Mouse (Mus musculus) frontal cortex, postnatal 14 days (tissue): Measurements from ENCODE around the gene Tnfsf13.
"Not testable (repeated sequence)": the region's sequence is repeated elsewhere in the genome, so short reads cannot be mapped to it uniquely, and the experiment has no call there.

Experiments
- DNase-seq, 2 experiments: peaks; one replicate each; pipeline ENCODE4 v3.0.0; 2022; ENCODE audit warnings: low spot score in 2 of 2

Tnfsf13 gene

DNA sequence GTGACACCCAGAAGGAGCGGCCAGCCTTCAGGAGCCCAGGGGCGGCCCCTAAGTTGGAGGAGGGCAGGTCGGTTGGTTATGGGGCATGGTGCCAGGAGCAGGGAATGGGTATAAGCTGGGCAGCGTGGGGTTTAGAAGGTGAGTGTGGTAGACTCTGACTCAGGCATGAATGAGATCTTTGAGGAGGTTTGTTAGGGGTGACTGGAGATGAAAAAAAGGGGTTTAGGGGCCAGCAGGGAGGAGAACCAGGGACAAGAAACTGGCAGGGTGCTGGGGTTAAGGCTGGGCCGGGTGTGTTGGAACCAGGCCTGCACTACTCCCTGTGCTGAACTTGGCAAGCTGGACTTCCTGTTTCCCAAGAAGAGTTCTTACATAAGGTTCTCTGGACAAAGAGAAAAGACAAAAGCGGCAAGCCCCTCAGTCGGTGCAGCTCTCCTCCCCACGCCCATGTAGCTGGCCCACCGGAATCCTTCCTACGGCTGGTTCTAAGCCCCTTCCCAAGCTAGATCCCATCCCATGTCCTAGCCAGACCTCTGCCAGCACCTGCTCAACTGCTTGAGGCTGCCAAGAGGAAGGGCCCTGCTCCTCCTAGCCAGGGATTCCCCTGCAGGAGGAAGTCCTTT is at the start of gene Tnfsf13:
Tnfsf13 (minus strand) TSS at position 259 of the 623 bp plus-strand sequence.
- no peak for DNase-seq

DNA sequence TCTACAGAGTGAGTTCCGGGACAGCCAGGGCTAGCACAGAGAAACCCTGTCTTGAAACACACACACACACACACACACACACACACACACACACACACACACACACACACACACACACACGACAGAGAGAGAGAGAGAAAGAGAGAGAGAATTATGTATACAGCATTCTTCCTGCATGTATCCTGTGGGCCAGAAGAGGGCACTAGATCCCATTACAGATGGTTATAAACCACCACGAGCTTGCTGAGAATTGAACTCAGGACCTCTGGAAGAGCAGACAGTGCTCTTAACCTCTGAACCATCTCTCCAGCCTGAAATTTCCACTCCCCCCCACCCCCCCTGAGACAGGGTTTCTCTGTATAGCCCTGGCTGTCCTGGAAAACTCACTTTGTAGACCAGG is 45.8 kb upstream of the Tnfsf13 start:
- not testable (repeated sequence) for DNase-seq

DNA sequence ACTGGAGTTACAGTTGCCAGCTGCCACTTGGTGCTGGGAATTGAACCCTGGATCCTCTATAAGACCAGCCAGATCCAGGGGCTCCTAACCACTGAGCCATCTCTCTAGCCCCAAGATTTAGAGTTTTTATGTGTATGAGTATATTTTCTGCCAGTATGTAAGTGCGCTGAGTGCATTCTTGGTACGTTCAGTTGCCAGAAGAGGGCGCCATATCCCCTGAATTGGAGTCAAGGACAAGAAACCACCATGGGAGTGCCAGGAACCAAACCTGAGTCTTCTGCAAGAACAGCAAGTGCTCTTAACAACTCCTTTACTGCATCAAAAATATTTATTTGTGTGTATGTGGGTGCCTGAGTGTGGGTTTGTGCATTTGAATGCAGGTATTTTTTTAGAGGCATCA is 43.5 kb upstream of the Tnfsf13 start:
- no peak for DNase-seq

DNA sequence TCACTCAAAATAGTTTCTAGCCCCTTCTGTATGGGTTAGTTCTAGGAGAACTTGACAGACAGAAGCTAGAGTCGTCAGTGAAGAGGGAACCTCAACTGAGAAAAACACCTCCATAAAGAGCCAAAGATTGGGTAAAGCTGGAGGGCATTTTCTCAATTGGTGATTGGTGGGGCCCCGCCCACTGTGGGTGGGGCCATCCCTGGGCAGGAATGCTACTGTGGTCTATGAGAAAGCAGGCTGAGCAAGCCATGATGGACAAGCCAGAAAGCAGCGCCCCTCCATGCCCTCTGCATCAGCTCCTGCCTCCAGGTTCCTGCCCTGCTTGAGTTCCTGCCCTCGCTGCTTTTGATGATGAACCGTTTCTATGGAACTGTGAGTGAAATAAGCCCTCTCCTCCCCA is 40.4 kb upstream of the Tnfsf13 start:
- DNase-seq: no peak

DNA sequence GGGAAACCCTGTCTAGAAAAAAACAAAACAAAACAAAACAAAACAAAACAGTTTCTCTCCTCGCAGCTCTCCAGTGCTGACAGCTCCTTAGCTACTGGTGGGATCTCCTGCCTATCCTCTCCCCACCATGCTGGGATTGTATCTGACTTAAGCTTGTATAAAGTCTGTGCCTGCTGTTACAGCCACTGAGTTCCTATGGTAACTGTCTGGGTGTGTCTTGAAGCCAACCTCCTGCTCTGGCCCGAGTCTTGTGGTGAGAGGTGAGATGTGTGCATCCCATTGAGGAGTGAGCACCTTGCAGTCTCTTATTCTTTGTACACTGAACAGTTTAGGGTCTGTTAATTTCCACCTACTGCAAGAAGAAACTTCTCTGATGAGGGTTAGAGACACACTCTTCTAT is 37.5 kb upstream of the Tnfsf13 start:
- DNase-seq: no peak

DNA sequence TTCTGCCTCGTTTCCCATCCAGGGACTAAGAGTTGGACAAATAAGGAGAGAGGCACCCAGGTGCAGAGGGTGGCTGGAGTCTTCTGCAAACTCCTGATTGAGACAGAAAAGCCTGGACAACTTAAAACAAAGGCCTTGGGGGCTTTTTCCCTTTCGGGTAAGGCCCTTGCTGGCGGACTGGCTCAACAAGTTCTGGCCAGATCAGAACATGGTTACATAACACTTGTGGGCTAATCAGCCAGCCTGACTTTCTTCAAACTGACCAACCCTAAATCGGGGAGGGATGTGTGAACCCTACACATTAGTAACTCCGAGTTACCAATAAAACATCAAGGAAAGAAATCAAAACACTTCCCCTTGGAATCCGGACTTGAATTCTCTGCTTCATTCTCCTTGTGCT is 35.3 kb upstream of the Tnfsf13 start:
- no peak for DNase-seq

DNA sequence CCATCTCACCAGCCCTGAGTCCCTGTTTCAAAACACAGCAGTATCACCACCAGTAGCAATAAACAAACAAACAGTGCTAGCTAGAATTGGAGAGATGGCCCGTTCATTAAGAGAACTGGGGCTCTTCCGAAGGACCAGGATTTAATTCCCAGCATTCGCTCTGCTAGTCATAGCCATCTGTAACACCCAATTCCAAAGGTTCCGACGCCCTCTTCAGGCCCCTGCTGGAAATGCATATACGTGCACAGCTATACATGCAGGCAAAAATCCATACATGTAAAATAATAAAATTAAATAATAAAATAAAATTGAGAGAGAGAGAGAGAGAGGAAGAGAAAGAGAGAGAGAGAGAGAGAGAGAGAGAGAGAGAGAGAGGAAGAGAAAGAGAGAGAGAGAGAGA is 33.8 kb upstream of the Tnfsf13 start:
- no peak for DNase-seq

DNA sequence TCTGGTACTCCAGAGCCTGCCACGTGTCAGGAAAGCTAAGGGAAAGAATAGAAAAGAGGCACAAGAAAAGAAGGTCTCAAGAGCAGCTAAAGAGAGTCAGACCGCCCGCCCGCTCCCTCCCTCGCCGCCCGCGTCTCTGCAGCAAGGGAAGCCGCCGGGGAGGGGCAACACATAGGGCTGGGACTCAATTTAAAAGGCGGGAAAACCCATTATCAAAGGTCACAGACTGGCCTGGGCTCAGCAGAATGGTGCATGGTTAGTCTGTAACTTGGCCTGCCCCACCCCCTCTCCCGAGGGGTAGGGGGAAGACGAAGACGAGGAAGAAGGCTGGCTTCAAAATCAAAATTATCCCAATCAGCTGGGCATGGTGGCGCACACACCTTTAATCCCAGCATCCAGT is 33.1 kb upstream of the Tnfsf13 start:
- DNase-seq: no peak

DNA sequence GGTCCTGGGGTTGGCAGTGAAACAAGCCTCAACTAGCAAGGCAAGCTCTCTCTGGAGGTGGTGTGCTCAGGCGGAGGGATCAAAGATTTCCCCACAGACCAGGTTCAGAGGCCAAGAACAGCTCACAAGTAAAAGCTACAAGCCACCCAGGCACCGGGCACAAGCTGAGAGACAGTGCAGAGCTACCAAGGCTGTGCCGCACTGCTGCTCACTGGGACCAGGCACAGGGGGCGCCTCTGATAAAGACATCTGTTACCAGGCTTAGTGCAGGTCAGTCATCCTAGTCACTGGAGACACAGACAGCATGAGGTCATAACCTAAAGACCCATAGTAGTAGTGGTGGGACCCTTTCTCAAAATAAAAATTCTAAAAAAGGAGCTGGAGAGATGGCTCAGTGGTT is 31.4 kb upstream of the Tnfsf13 start:
- no peak for DNase-seq

DNA sequence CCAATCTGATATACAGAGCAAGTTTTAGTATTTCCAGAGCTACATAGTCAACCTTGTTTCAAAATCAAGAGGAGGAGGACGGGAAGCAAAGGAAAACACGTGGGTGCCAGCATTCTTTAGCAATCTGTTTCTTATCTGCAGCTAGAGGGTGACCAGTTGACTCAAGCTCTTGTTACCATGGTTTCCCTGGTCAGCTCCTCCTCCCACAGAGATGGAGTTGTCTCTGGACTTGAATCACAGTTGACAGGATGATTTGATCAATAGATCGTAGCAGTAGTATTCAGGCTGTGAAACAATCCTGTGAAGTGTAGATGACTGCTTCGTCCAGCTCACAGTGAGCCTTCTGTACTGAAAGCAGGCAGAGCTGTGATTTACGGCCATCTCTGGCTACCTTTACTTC is 30.3 kb upstream of the Tnfsf13 start:
- no peak for DNase-seq

DNA sequence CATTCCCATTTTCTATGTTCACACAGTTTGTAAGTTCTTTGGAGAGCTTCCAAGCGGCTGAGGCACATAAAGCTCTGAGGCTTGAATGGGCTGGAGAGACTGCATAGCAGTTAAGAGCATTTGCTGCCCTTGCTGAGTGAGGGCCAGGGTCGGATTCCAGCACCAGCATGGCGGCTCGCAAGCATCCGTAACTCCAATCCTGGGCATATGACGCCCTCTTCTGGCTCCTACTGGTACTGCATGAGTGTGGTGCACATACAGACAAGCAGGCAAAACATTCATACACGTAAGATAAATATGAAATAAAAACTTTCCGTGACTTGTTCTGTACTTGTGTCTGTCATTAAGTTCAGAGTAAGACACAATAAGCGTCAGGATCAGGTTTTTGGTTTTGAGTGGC is 29.9 kb upstream of the Tnfsf13 start:
- no peak for DNase-seq

DNA sequence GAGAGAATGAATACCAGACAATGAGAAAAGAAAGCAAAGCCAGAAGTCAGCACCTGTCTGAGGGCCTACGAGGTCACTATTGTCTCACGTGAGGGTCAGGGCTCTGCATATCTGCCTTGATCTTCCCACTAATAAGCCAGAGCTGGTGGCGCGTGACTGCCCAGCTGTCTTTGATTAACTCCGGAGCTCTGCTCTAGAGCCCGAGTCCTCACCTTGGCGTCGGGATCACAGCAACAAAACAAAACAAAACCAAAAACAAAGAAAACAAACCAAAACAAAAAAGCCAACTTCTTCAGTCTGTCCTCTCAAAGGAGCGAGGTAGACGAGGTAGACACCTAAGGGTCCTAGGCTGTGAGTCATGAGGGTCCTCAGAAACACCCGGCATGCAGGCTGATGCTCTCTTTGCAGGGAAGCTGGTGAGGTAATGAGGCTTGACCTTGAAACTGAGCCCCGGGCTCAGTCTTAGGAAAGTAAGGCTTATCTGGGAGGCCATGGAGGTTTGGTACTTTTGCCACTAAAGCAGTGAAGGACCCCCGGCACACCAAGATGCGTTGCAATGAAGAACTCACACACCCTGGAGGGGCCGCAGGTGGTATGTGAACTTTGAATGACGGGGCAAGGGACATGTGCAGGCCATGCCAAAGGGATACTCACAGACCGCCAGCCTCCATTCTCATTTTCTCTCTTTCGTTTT is 29.2 kb upstream of the Tnfsf13 start:
- DNase-seq: no peak

DNA sequence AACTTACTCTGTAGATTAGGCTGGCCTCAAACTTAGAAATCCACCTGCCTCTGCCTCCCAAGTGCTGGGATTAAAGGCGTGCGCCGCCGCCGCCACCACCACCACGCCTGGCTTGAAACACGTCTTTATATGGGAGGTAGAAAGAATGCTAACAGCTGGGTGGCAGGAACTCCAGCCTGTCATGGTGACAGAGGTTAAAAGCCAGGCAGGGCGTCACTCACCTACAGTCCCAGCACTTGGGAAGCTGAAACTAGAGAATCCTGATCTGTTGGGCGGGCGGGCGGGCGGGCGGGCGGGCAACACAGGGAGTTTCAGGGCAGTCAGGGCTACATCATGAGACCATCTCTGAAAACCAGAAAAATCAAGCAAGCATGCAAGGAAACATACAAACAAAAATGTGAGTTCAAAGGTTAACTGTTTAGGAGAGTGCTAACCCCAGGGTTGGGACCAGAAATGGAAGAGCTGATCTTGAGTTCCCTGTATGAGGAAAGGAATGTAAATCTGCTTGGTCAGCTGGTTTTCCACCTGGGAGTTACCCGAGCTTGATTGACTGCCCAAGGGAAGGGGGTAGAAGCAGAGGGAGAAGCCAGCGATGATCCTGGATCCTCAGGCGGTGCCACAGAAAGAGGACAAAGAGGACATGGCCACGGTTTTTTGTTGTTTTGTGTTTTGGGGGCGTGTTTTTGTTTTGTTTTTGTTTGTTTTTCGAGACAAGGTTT is 27.5 kb upstream of the Tnfsf13 start:
- DNase-seq: no peak

DNA sequence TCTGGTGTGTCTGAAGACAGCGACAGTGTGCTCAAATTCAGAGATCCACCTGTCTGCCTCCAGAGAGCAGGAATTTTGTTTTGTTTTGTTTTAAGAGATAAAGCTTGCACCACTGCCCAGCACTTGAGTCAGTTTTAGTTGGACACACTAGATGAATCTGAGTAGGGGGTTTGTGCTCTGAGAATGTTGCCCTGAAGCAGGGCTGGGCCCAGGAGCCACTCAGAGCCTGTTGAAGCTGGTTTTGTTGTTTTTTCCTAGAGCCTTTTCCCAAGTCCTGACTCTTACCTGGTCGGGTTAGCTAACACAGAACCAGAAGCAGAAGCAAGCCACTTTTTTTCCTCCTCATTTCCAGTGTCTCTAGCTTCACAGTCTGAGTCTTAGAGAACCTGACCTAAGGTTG is 25.5 kb upstream of the Tnfsf13 start:
- no peak for DNase-seq

DNA sequence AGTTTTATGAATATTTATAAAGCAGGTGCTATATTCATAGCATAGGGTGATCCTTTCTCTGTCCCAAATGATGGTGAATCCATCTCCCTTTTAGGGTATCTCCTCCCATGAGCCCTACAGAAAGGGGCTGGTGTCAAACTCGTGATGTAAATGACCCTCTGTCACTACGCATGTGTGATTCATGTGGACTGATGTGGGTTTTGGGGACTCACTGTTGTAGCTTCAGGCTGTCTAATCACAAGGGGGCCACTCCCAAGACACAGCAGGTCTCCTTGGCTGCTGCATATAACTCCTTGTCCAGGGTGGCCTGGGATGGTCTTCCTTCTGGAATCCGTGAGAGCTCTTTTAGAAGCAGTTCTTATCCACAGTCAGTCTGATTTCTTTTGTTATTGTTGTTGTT is 24.9 kb upstream of the Tnfsf13 start:
- DNase-seq: no peak

DNA sequence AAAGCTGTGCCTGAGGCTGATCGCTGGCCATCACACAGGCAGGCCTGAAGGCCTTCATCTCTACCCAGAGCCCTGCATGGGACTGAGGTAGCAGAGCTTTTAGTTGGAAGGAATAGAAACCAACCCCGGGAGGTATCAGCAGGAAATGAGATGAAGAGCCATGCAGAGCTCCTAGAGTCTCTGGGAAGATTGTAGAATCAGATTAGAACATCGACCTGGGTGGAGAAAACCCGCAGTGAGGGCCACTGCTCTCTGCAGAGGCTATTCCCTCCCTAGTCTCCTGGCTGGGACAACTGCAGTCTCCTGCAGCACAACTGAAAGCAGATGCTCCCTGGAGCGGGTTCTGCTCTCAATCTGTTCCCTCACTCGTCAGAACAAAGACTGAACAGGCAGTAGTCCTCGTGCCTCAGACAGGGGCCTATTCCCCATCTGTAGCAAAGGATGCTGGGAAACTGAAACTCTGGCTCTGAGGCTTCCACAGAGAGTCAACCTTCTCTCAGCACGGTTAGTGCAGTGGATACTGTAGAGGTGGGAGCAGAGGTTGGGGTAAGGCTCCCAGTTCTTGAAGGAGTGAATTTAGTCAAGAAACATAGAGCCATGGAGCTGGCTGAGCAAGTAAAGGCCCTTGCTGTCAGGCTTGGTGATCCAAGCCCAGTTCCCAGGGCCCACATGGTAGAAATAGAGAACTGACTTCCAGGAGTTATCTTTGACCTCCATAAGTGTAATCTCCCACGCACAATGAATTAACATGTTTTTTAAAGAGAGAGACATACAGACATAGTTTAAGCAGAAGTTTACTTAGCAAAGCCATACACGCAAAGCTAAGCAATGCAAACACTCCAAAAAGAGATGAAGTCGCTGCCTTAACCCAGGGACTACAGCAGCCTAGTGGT is 24.2 kb upstream of the Tnfsf13 start:
- no peak for DNase-seq

DNA sequence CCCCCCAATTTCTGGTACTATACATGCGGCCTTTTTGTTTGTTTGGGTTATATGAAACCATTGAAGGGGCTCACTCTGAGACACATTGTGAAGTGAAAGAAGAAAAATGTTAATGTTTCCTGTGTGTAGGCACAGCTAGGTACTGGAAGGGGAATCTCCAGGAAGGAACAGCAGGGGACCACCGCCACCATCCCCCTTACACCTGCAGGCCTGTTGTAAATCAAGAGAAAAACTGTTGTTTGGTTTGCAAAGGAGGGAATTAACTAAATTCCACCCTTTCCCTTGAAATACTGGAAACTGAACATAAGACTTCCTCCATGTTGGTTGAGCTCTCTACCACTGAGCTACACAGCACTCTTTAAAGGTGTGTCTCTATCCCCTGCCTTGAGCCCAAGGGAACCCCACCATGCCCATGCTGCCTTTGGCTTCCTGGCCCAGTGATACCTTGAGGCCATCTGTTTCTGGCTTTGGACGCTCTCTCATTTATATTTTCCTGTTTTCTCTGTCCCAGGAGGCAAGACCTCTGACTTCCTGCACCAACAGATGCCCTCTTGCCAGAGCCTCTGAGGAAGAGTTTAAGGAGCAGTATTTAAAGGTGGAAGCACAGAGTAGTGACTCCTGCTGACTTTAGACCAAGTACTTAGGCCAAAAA is 23.2 kb upstream of the Tnfsf13 start:
- no peak for DNase-seq

DNA sequence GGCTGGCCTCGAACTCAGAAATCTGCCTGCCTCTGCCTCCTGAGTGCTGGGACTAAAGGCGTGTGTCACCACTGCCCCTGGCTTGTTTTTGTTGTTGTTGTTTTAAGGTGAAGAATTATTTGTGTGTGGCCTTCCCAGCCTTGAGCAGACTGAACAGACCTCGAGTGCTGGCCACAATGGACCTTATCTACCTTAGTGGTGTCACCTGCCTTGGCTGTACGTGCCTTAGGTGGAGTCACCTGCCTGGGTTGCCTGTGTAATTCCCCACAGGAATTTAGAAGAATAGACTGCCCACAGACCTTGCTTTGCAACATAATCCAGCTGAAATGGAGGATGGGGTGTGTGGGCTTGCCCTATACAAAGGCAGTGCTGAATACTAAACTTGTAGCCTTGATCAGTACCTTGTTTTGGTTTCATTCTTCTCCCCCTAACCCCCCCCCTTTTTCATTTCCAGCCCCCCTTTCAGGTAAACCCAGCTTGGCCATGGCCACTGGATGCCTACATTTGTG is 22.3 kb upstream of the Tnfsf13 start:
- no peak for DNase-seq

DNA sequence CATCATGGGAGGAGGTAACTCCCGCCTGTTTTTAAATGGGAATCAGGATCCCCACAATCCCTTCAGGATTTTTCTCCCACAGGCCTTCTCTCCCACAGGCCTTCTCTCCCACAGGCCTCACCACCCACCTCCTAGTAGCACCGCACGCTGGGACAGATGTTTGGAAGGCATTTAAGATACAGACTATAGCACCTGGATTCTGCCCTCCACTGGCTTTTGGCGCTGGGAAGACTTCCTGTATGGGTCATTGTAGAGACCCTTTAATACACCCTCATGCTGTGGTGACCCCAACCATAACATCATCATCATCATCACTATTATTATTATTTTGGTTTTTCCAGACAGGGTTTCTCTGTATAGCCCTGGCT is 21.9 kb upstream of the Tnfsf13 start:
- no peak for DNase-seq

DNA sequence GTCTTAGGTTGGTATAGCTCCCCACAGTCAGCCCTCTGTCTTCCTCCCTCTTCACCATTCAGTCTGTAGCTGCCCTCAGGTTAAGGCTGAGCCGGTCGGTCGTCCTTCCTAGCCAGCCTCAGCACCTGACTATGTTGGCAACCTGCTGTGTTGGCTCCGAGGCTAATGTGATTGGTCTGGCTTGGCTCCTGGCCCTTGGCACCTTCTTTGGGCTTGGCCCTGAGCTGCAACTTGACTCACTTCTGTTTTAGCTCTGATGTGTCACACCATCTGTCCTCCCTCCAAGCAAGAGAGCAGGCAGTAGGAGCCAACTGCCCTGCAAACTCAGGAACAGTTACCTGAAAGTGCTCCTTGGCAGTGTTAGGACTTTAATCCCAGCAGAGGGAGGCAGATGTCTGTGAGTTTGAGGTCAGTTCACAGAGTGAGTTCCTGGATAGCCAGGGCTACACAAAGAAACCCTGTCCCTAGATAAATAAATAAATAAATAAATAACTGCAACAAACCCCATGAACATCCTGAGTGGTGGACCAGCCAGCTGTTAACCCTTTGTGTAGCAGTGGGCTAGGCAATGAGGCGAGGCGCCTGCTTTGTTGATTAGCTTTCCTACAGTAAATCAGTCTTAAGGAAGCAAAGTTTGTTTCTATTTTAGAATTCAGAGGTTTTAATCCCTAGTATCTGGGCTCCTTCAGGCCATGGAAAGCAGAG is 21.3 kb upstream of the Tnfsf13 start:
- DNase-seq: no peak

DNA sequence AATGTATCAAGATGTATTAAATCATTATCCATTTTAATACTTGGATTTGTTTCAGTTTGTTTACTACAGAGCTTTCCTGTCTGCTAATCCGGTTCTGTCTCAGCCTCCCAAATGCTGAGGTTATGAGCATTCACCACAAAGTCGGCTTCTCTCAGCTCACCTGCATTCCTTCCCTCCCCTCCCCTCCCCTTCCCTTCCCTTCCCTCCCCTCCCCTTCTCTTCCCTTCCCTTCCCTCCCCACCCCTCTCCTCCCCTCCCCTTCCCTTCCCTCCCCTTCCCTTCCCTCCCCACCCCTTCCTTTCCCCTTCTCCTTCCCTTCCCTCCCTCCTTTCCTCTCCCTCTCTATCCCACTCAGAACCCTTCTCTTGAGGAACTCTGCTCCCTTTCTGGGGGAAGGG is 19.0 kb upstream of the Tnfsf13 start:
- no peak for DNase-seq
